Mouse (Mus musculus): ENCODE data around the gene Plekhm3.

The Plekhm3 gene

DNA sequence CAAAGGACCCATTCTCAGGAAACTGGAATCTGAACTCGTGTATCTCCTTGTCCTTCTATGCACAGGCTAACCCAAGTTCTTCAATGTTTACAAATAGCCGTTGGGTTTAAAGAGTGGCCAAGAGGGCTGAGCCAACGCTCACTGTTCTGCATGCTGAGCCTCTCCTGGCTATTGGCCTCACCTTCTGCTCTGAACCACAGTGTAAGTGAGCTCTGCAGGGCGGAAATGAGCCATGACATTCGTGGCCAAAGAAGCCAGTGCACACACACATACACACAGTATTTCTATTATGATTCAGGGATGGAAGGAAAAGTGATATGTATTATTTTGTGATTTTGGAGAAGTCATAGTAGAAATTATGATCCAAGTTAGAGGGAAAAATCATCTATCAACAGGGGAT is 138.9 kb downstream of the Plekhm3 start:
- DNase-seq: peak; percentile 77

GRCm38 (mm10) chr1:64813182-64813581 is 143.4 kb downstream of the Plekhm3 start:
- DNase-seq: no peak

DNA sequence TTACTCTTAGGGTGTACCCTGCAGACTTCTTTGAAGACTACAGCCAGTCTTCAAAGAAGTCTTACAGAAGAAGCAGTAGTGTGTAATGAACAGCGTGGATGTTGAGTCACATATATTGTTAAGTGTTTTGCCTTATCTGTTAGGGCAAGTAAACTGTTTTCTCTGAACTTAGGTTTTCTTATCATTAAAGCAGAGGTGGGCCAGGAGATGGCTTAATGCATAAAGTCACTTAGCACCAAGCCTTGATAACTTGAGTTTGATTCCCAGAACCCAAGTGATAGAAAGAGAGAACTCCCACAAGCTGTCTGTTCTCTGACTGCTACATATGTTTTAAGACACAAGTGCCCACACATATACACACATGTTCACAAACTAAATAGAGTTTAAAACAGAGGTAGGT is 144.7 kb downstream of the Plekhm3 start:
- DNase-seq: no peak

GRCm38 (mm10) chr1:64809085-64809484 is 147.5 kb downstream of the Plekhm3 start:
- no peak for DNase-seq

- DNase-seq: no peak
These were observed 148.9 kb downstream of the Plekhm3 start for GRCm38 (mm10) chr1:64807766-64808165.

GRCm38 (mm10) chr1:64805217-64805616 is 151.4 kb downstream of the Plekhm3 start:
- no peak for DNase-seq

DNA sequence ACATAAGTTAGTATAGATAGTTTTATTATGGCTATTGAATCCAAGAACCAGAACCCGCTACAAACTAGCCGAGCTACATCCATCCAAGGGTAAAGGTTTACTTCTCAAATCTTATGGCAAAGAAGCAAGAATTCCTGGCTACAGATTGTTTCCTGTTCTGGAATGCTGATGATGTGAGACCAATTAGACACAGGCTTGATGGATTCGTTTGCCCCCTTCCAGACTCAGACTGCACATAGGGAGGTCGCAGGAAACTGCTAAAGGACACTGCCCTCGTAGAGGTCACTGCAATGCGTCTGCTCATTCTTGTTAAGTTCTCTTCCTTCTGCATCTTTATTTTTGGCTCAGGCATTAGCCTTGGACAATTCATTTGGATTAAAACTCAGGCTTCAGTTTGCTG is 154.0 kb downstream of the Plekhm3 start:
- DNase-seq: no peak

- DNase-seq: no peak
These were observed 159.0 kb downstream of the Plekhm3 start for GRCm38 (mm10) chr1:64797621-64798020.

GRCm38 (mm10) chr1:64796867-64797582 is 159.6 kb downstream of the Plekhm3 start:
- no peak for DNase-seq

GRCm38 (mm10) chr1:64795284-64796040 is 161.2 kb downstream of the Plekhm3 start:
- peak; percentile 65 for DNase-seq

GRCm38 (mm10) chr1:64794096-64794495 is 162.5 kb downstream of the Plekhm3 start:
- no peak for DNase-seq

DNA sequence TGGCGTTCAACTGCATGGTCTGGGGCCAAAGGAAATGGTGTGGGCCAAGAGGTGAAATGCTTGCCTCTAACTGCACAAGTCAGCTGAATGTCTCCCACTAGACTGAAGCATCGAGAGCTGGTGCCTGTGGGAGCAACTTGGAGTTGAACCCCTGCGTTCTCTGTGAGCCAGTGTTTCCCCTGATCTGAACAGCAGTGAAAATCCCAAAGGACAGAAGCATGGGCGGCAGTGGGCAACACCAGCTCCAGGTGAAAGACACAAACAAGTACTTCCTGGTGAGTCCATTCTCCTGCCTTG is 163.4 kb downstream of the Plekhm3 start:
- DNase-seq: no peak

- DNase-seq: no peak
These were observed 163.9 kb downstream of the Plekhm3 start for GRCm38 (mm10) chr1:64792521-64793233.

- peak; percentile 46 for DNase-seq
These were observed 164.8 kb downstream of the Plekhm3 start for GRCm38 (mm10) chr1:64791826-64792225.

DNA sequence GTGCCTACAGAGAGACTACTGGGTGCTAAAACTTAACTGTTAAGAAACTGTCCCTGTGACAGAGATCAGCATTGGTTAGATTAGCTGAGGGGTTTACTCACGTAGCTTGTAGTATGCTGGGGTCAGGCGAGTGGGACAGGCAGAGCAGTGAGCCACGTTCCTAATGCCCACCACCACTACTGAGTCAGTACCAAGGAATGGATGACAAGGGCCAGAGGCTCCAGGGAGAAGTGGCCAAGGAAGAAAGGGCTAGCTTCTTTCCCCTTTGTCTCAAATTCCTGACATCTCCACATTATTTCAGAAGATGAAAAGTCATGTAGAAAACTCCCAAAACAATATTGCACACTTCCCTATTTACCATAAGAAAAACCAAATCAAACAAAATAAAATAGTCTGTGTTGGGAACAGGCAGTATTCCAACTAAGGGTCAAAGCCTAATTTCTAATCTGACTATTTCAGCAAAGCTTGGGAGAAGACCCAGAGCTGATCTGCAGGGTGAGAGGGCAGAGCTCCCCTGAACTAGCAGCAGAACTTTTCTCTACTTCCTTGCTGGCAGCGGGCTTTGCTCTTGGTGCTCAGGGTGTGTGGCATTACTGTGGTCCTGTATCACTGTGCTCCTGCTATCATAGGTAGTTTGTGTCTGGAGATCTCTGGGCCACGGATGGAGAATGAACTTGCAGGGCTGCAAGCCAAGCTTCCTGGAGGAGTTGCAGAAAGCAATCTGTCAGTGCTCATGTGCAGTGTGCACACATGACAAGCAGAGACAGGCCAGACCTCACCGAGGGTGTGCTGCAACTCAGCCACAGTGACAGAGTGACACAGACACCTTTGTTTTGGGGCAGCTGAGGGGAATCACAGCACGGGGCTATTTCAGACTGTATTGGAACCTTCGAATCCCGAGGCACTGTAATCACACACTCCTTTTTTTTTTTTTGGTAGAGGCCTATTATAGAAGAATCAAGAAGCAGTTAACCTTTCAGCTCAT is 165.5 kb downstream of the Plekhm3 start:
- peak; percentile 46 for DNase-seq

DNA sequence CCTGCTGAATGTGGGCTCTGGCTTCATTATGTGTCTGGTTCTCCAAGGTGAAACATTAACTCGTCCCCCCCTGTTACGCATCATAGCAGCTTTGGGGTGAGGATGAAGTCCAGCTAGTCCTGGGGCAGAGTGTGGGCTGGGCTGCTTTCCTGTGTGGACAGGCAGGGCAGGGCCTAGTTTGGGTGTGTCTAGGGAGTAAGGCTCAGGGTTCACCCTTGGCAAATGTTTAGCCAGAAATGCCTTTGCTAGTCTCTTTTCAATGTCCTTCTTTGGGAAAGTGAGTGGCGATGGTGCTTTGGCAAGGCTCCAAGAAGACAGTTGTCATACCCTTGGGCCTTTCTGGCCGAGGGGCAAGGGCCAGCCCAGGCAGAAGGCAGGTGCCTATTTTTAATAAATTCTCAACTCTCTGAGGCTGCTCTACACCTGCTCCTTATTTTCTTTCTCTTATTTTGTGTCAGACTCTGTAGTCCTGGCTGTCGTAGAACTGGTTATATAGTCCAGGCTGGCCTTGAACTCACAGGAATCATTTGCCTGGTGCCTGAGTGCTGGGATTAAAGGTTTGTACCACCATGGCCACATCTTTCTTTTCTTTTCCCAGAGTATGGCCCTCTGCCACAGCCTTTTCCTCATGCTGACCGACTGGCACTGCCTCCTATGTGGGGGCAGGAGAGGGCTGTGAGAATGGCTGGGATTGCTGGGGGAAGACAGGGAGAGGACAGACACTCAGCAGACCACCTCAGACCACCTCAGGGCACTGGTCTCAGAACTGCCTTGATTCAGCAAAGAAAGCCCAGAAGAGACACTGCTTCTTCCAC is 168.7 kb downstream of the Plekhm3 start:
- DNase-seq: peak; percentile 25

GRCm38 (mm10) chr1:64779863-64780262 is 176.8 kb downstream of the Plekhm3 start:
- no peak for DNase-seq

GRCm38 (mm10) chr1:64779415-64779814 is 177.2 kb downstream of the Plekhm3 start:
- no peak for DNase-seq

GRCm38 (mm10) chr1:64773305-64773704 is 183.3 kb downstream of the Plekhm3 start:
- no peak for DNase-seq

DNA sequence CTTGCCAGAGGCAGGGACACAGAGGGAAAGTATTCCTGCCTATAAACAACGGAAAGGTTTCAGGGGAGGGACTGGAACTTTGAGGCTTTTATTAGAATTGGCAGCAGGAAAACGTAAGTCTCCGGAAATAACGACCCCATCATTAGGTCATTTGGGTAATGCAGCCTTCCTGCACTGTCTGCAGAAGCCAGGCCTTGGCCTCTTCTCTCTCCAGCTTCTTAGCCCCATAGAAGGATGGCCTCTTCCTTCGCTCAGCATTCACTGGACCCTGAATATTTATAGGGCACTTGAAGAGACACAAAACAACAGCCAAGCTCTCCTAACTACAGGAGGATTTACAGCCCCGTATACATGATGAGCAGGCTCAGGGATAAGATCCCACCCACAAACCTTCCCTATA is 186.5 kb downstream of the Plekhm3 start:
- DNase-seq: no peak

DNA sequence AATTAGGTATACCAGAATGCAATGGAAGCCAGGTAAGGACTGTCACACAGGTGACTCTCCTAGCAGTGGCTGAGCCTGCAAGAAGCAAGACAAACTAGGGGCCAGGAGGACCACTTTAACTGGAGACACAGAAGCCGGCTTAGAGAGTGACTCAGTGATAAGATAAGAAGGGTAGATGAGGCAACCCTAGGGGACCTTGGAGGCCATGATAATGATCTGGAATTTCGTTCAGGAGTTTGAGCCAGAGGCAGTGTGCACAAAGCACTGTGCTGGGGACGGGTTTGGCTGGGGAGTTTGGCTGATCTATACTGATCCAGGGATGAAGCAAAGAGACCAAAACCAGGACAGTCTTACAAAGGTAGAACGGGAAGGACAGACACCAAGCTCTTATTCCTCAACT is 195.0 kb downstream of the Plekhm3 start:
- no peak for DNase-seq

DNA sequence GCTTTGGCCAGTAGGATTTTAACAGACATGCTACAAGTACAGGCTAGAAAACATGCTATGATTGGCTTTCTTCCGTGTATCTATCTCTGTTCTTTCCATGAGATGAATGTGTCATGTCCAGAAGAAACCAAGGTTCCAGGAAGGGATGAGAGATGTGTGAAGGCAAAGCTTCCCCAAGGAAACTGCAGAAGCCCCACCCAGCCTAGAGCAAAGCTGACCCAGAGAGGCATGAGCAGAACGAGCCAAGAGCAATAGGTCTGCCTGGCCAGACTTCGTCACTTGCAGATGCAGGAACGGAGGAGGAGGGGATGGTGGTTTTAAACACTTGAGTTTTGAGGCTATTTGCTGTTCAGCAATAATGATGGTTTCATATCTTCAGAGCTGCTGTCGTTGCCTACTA is 198.9 kb downstream of the Plekhm3 start:
- DNase-seq: no peak
